Mouse (Mus musculus) cerebellum, adult 2 months (tissue): ENCODE data around the gene Fam3b.

Experiments
- CTCF ChIP-seq: fragments of 200-500 bp; IDR thresholded peaks from 2 replicates; pipeline ENCODE4 v1.5.1; 2011; ENCODE audit warnings: low read depth, mild to moderate bottlenecking, control low read depth, low read length, moderate library complexity, borderline replicate concordance; ENCODE audit not compliant: insufficient read depth
- POLR2A ChIP-seq: fragments of 200-500 bp; IDR thresholded peaks from 2 replicates; pipeline ENCODE4 v1.6.1; 2011; ENCODE audit warnings: low read length, control low read depth, borderline replicate concordance; ENCODE audit not compliant: insufficient read depth

DNA sequence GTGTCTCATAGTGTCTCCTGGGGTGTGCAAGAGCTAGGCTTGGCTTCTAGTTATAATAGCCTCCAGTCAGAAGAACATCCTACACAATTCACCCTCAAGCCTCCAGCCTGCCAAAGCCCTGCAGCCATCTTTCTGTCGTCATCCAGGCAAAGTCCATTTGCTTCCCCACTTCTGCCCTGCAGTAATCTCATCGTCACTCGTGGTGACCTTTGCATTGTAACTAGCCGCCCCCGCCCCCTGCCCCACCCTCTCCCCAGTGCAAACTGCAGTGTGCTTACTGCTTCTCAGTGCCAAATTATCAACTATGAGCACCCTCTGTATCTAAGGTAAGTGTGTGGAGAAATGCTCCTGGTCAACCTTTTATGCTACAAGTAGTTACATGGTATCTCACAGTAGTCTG, 16.9 kb downstream of the Fam3b start:
- TF ChIP-seq CTCF = no peak
- TF ChIP-seq POLR2A = no peak
